Mouse (Mus musculus): ENCODE results near the gene Mtap. TPM values are rescaled to one million over a fixed set of nuclear protein-coding genes. Genes with fewer than 3 reads are reported as not detected.

Gene Mtap
- 20.8 and 38.8 TPM in 2 replicates for polyA plus RNA-seq (2015; fragmentation: Nextera tagmentation; extraction: Ambion mirVana)

DNA sequence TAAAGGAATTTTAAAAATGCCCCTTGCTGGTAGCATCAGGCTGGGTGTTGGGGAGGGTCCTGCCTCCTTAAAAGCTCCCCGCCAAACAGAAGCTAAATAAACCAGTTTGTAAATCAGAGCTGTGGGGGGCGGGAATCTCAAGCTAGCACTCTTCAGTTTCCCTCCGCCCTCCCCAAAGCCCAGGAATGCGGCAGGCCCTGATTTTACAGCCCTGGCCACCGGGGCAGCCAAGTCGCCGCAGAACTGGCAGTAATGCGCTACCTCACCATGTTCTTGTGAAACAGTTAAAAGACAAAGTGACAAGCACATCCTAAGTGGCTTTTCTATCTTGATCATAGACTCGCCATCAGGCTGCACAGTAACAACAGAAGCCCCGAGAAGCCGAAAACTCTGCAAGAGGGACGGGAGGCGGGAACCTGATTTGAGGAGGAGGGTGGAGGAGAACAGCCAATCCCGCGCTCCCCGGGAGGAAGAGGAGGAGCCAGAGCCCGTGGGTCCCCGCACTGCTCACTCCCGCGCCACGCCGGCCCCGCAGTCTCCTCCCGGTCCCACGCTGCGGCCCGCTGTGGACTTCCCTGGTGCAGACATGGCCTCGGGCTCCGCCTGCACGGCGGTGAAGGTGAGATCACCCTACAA is at the start of gene Mtap:
Gene Mtap (plus strand): TSS at position 217 of the 636 bp plus-strand sequence.

Other genes with a start within 250 kb of the Mtap start
- gene Cdkn2a, start 157.5 kb downstream of the Mtap start, polyA plus RNA-seq (2015; fragmentation: Nextera tagmentation; extraction: Ambion mirVana), result 0.19 TPM in 1 of 2 replicates, not detected in the other
- gene Cdkn2b, start 173.9 kb downstream of the Mtap start, polyA plus RNA-seq (2015; fragmentation: Nextera tagmentation; extraction: Ambion mirVana), result 2.7 and 2.9 TPM in 2 replicates

Measured in adrenal gland, postnatal 0 days (tissue).